Mouse (Mus musculus) lung, embryonic 15.5 days (tissue): ENCODE results near the gene Cox17. TPM values are rescaled to one million over a fixed set of nuclear protein-coding genes. Genes with fewer than 3 reads are reported as not detected.
A peak's percentile ranks its signal among the peaks of the same experiment; 100 is the strongest.

ENCODE experiments used
- ATAC-seq: fragments of 200-750 bp; cut with Nextera tagmentation; 2 replicates; pipeline ENCODE4 v1.8.0; 2017; ENCODE audit warnings: moderate number of reproducible peaks, borderline replicate concordance; ENCODE audit not compliant: low FRiP score, low TSS enrichment; ENCODE audit errors: extremely low read depth
- H3K27ac ChIP-seq: fragments of 300-500 bp; sonication (generic); 2 replicates; pipeline ENCODE4 v1.5.1; 2015; ENCODE audit warnings: moderate library complexity, mild to moderate bottlenecking, inconsistent platforms
- H3K27me3 ChIP-seq: fragments of 300-500 bp; sonication (generic); 2 replicates; pipeline ENCODE4 v1.6.1; 2015; ENCODE audit warnings: inconsistent platforms
- H3K36me3 ChIP-seq: fragments of 300-500 bp; sonication (generic); 2 replicates; pipeline ENCODE4 v1.6.1; 2015; ENCODE audit warnings: inconsistent platforms
- H3K4me1 ChIP-seq: fragments of 300-500 bp; sonication (generic); 2 replicates; pipeline ENCODE4 v1.6.1; 2015; ENCODE audit warnings: inconsistent platforms
- H3K4me2 ChIP-seq: fragments of 300-500 bp; sonication (generic); 2 replicates; pipeline ENCODE4 v1.6.1; 2015; ENCODE audit warnings: inconsistent platforms, mild to moderate bottlenecking, moderate library complexity
- H3K4me3 ChIP-seq: fragments of 300-500 bp; sonication (generic); 2 replicates; pipeline ENCODE4 v1.5.1; 2015; ENCODE audit warnings: mild to moderate bottlenecking, inconsistent platforms
- H3K9ac ChIP-seq: fragments of 300-500 bp; sonication (generic); 2 replicates; pipeline ENCODE4 v1.6.1; 2015; ENCODE audit warnings: inconsistent platforms
- H3K9me3 ChIP-seq: fragments of 300-500 bp; sonication (generic); 2 replicates; pipeline ENCODE4 v1.6.1; 2016; ENCODE audit warnings: inconsistent platforms
- WGBS: fragments of 180-500 bp; shearing (Covaris S2); methylation state at CpG from one replicate; pipeline ENCODE4 v1.1.7; 2015; 5-methylcytosine and 5-hydroxymethylcytosine counted together
- polyA plus RNA-seq: library from polyadenylated mRNA; unstranded; fragments of >200 nt; fragmentation: Nextera tagmentation; extraction: Ambion mirVana; gene quantifications from 2 replicates; pipeline ENCODE4 v1.2.1, GENCODE M21; 2015

The Cox17 gene
- polyA plus RNA-seq, result 120 and 130 TPM in 2 replicates

DNA sequence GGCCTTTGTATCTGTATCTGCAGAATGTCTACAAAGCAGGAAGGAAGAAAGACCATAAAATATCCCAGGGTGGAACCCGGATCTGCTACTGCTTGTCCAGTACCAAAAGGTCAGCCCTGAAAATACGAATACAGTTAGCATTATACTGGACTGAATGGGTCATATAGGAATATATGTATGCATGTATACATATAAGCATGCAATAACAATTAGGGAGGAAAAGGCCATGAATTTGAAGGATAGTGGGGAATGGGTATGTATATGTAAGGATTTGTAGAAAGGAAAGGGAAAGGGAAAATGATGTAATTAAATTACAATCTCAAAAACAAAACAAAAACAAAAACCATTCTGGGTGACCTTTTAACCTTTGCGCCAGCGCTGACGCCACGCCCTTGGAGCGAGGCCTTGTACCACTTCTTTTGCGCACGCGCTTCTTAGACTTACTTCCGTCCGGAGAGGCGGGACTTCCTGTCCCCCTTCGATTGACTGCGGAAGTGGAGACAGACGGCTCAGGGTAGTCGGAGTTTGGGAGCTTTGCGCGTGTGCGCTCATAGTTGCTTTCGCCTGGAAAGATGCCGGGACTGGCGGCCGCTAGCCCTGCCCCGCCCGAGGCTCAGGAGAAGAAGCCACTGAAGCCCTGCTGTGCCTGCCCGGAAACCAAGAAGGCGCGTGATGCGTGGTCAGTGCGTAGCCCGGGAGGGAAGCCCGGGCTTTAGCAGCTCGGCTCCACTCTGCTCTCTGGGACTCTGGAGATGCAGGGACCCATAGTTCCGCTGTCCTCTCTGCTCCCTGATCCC lies at the start of gene Cox17, which contains the start of gene Gm21987:
Cox17 (plus strand) TSS at position 463 of the 797 bp plus-strand sequence.
Gm21987 (plus strand) TSS at position 512 of the 797 bp plus-strand sequence.
- H3K4me1 ChIP-seq, result peaks cover 17% of the 10 kb centered on the region
- ATAC-seq, result peak; percentile 93
- peak within 1 kb of the TSS; percentile 79 for H3K4me3 ChIP-seq
- peak within 1 kb of the TSS; percentile 84 for H3K9ac ChIP-seq
- no peaks in the 10 kb centered on the region for H3K27me3 ChIP-seq
- H3K27ac ChIP-seq, result peak within 1 kb of the TSS; percentile 86
- peaks cover 12% of the 10 kb centered on the region; the same call in 1 of the 2 replicates for H3K36me3 ChIP-seq
- WGBS, result 3% methylated on average over 35 of the region's 35 CpGs
- H3K4me2 ChIP-seq, result peak within 1 kb of the TSS; percentile 62
- no peaks in the 10 kb centered on the region for H3K9me3 ChIP-seq

- Histone ChIP-seq H3K27me3 (no peaks in the 10 kb centered on the region), H3K9me3 (no peaks in the 10 kb centered on the region), H3K4me2 (no peak overlapping the region), H3K27ac (no peak overlapping the region), H3K4me3 (no peak overlapping the region), H3K9ac (no peak overlapping the region), H3K4me1 (peaks cover 3% of the 10 kb centered on the region; the same call in 1 of the 2 replicates), H3K36me3 (no peaks in the 10 kb centered on the region)
- ATAC-seq, result no peak
- 78% methylated on average over 6 of the region's 6 CpGs for WGBS
These were observed 48.4 kb upstream of the Cox17 start for GRCm38 (mm10) chr16:38298410-38298809.

DNA sequence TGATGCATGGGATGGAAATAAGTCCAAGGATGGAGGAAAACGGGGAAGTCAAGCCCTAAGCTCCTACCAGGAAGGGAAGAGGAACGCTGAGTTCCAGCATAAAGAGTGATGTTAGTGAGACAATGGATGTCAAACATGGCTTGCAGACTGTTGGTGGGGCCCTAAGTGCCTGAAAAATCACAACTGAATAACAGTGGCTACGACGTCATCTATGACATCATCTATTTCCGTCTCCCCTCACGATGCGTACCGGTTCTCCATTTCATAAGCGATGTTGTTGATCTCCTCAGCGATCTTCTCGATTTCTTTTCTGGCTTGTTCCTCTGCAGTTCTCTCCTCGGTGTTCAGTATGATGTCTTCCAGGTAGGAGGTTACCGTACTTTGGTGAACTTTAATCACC lies 44.4 kb upstream of the Cox17 start:
- H3K9ac ChIP-seq, result no peak overlapping the region
- H3K27ac ChIP-seq, result no peak overlapping the region
- WGBS, result 89% methylated on average over 13 of the region's 13 CpGs
- no peaks in the 10 kb centered on the region for H3K27me3 ChIP-seq
- H3K4me1 ChIP-seq, result peaks cover 14% of the 10 kb centered on the region
- H3K4me2 ChIP-seq, result no peak overlapping the region
- no peaks in the 10 kb centered on the region for H3K9me3 ChIP-seq
- no peak overlapping the region for H3K4me3 ChIP-seq
- ATAC-seq, result no peak
- H3K36me3 ChIP-seq, result no peaks in the 10 kb centered on the region

DNA sequence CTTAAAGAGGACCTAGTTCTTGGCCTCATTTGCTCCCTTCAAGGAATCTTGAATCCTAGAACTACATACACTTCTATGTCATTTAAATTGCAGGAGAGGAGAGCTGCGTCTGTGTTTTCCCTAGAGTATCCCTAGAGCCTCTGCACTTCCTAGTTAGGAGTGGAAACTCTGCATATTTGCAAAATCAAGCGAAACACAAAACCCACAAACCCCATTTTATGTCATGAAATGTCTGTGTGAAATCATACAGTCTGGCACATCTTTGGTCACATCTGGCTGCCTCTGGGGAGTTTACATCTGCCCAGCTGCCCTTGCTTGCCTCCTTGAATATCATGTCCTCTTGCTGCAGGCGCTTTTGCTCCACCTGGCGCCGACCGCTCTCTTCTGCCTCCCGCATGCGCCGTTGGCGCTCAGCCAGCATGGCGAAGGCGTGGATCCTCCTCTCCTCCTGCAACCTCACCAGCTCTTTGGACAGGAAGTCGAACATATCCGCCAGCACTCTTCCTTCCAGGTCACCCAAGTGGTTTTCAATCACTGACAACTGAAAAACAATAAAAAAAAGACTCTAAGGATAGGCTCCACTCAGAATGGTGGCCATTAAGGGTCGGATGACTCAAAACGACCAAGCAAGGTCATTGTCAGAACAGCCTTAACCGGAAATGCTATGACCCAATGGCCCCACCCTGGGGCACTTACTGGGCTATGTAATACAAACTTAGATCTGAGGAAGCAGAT lies 42.2 kb upstream of the Cox17 start:
- no peaks in the 10 kb centered on the region for H3K36me3 ChIP-seq
- no peaks in the 10 kb centered on the region for H3K9me3 ChIP-seq
- no peaks in the 10 kb centered on the region for H3K27me3 ChIP-seq
- 47% methylated on average over 17 of the region's 17 CpGs for WGBS
- no peak overlapping the region for H3K27ac ChIP-seq
- peaks cover 14% of the 10 kb centered on the region for H3K4me1 ChIP-seq
- peak; percentile 74 for ATAC-seq
- no peak overlapping the region for H3K4me3 ChIP-seq
- H3K9ac ChIP-seq, result no peak overlapping the region
- H3K4me2 ChIP-seq, result peak overlapping the region; percentile 42

- no peaks in the 10 kb centered on the region for H3K27me3 ChIP-seq
- no peak overlapping the region for H3K4me3 ChIP-seq
- H3K36me3 ChIP-seq, result no peaks in the 10 kb centered on the region
- no peak overlapping the region for H3K27ac ChIP-seq
- WGBS, result 45% methylated on average over 18 of the region's 18 CpGs
- H3K4me1 ChIP-seq, result peaks cover 14% of the 10 kb centered on the region
- no peaks in the 10 kb centered on the region for H3K9me3 ChIP-seq
- H3K9ac ChIP-seq, result no peak overlapping the region
- ATAC-seq, result no peak
- H3K4me2 ChIP-seq, result no peak overlapping the region
These were observed 40.1 kb upstream of the Cox17 start for GRCm38 (mm10) chr16:38306571-38307220.

- peaks cover 14% of the 10 kb centered on the region for H3K4me1 ChIP-seq
- H3K27me3 ChIP-seq, result no peaks in the 10 kb centered on the region
- no peaks in the 10 kb centered on the region for H3K9me3 ChIP-seq
- H3K4me3 ChIP-seq, result no peak overlapping the region
- no peaks in the 10 kb centered on the region for H3K36me3 ChIP-seq
- no peak overlapping the region for H3K27ac ChIP-seq
- 43% methylated on average over 5 of the region's 5 CpGs for WGBS
- ATAC-seq, result no peak
- no peak overlapping the region for H3K4me2 ChIP-seq
- H3K9ac ChIP-seq, result no peak overlapping the region
These were observed 39.6 kb upstream of the Cox17 start for GRCm38 (mm10) chr16:38307221-38307605.

GRCm38 (mm10) chr16:38307651-38308050 lies 39.1 kb upstream of the Cox17 start:
- Histone ChIP-seq H3K4me1 (peaks cover 14% of the 10 kb centered on the region), H3K27ac (no peak overlapping the region), H3K36me3 (no peaks in the 10 kb centered on the region), H3K9ac (no peak overlapping the region), H3K9me3 (no peaks in the 10 kb centered on the region), H3K4me2 (no peak overlapping the region), H3K27me3 (no peaks in the 10 kb centered on the region), H3K4me3 (no peak overlapping the region)
- WGBS, result 63% methylated on average over 7 of the region's 7 CpGs
- ATAC-seq, result no peak

GRCm38 (mm10) chr16:38308195-38308594 lies 38.6 kb upstream of the Cox17 start:
- H3K4me2 ChIP-seq, result no peak overlapping the region
- H3K4me3 ChIP-seq, result no peak overlapping the region
- no peaks in the 10 kb centered on the region for H3K27me3 ChIP-seq
- ATAC-seq, result no peak
- no peak overlapping the region for H3K9ac ChIP-seq
- H3K9me3 ChIP-seq, result no peaks in the 10 kb centered on the region
- peaks cover 14% of the 10 kb centered on the region for H3K4me1 ChIP-seq
- WGBS, result 88% methylated on average over 11 of the region's 11 CpGs
- no peaks in the 10 kb centered on the region for H3K36me3 ChIP-seq
- H3K27ac ChIP-seq, result no peak overlapping the region

GRCm38 (mm10) chr16:38318492-38318891 lies 28.3 kb upstream of the Cox17 start:
- no peak overlapping the region for H3K4me3 ChIP-seq
- H3K27ac ChIP-seq, result no peak overlapping the region
- H3K9ac ChIP-seq, result no peak overlapping the region
- WGBS, result 71% methylated on average over 9 of the region's 9 CpGs
- no peaks in the 10 kb centered on the region for H3K27me3 ChIP-seq
- no peaks in the 10 kb centered on the region for H3K36me3 ChIP-seq
- H3K4me2 ChIP-seq, result no peak overlapping the region
- no peaks in the 10 kb centered on the region for H3K9me3 ChIP-seq
- H3K4me1 ChIP-seq, result no peaks in the 10 kb centered on the region
- no peak for ATAC-seq

DNA sequence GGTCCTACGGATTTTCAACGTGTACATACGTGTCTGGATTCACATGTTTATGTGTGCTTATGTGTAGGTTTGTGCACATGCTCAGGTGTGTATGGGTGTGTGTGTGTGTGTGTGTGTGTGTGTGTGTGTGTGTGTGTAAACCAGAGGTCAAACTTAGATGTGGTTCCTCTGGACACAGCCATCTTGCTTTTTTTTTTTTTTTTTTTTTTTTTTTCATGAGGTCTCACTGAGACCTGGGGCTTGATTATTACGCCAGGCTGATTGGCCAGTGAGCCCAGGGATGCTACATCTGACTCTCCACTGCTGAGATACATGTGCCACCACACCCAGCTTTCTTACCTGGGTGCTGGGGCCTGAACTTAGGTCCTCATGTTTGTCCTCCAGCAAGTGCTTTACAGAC lies 27.7 kb upstream of the Cox17 start:
- no peak for ATAC-seq
- WGBS, result 87% methylated on average over 4 of the region's 4 CpGs

DNA sequence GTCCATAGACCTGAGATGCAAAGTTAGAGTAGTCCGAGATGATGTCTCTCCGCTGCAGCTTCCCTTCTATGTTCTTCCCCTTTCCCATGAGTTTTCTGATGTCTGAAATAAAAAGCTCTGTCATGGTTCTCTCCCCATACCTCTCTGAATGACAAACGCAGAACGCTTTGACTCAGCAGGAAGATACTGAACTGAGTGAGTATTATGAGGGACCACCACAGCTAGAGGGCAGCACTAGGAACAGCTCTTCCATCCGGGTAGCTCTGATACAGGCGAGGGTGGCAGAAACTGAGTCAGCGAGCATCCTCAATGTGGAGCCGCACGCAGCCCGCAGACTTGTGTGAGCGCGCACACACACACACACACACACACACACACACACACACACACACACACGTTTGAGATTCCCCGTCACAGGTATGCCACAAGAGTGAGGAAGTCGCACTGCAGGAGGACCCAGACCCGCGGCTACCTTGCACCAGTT lies 25.3 kb upstream of the Cox17 start:
- H3K4me1 ChIP-seq, result no peaks in the 10 kb centered on the region
- no peaks in the 10 kb centered on the region for H3K9me3 ChIP-seq
- no peak overlapping the region for H3K4me3 ChIP-seq
- H3K36me3 ChIP-seq, result no peaks in the 10 kb centered on the region
- no peak overlapping the region for H3K27ac ChIP-seq
- no peak overlapping the region for H3K9ac ChIP-seq
- 22% methylated on average over 17 of the region's 17 CpGs for WGBS
- no peak for ATAC-seq
- H3K27me3 ChIP-seq, result no peaks in the 10 kb centered on the region
- peak overlapping the region; percentile 43 for H3K4me2 ChIP-seq

More for the DNA sequence above, 27.7 kb upstream of the Cox17 start:
- Histone ChIP-seq H3K4me1 (no peaks in the 10 kb centered on the region), H3K27ac (no peak overlapping the region), H3K36me3 (no peaks in the 10 kb centered on the region), H3K9ac (no peak overlapping the region), H3K4me3 (no peak overlapping the region), H3K4me2 (no peak overlapping the region), H3K27me3 (no peaks in the 10 kb centered on the region), H3K9me3 (no peaks in the 10 kb centered on the region)
